Mouse (Mus musculus): ENCODE data around the gene Hint3. TPM values are rescaled to one million over a fixed set of nuclear protein-coding genes. Genes with fewer than 3 reads are reported as not detected.

Hint3 gene
- 4.6 and 4.7 TPM in 2 replicates for total RNA-seq (2023)

GRCm38 (mm10) chr10:30629513-30629912 lies at the start of gene Hint3:
Gene Hint3 (minus strand): TSS chr10:30629632.

GRCm38 (mm10) chr10:30600542-30600966 lies 28.9 kb downstream of the Hint3 start, which contains the start of gene Trmt11:
Gene Trmt11 (minus strand): TSS chr10:30600749.

Other genes with a start within 250 kb of the Hint3 start
- 3.5 and 3.6 TPM in 2 replicates for gene Trmt11, start 28.9 kb downstream of the Hint3 start, total RNA-seq (2023)
- gene Ncoa7, start 173.7 kb upstream of the Hint3 start, total RNA-seq (2023): 7.5 and 8.6 TPM in 2 replicates
- not detected in 2 replicates for gene Hey2, start 213.2 kb upstream of the Hint3 start, total RNA-seq (2023)